Mouse (Mus musculus): Measurements from ENCODE around the gene Olfr1383. TPM values are rescaled to one million over a fixed set of nuclear protein-coding genes. Genes with fewer than 3 reads are reported as not detected.
"Not testable (repeated sequence)": the region's sequence is repeated elsewhere in the genome, so short reads cannot be mapped to it uniquely, and the experiment has no call there.

Olfr1383 gene
- polyA plus RNA-seq, 1 experiment, result not detected

GRCm38 (mm10) chr11:49556578-49556977 lies 37.1 kb downstream of the Olfr1383 start, which contains the start of gene Olfr1380:
Olfr1380 (plus strand) TSS chr11:49556878.
- H3K36me3 ChIP-seq (ENCODE audit: control insufficient read depth, insufficient read depth); H3K4me3 ChIP-seq (ENCODE audit: insufficient read depth, poor library complexity, severe bottlenecking): not testable (repeated sequence)

GRCm38 (mm10) chr11:49575054-49575453 lies 55.6 kb downstream of the Olfr1383 start:
- H3K36me3 ChIP-seq (ENCODE audit: control insufficient read depth, insufficient read depth); H3K4me3 ChIP-seq (ENCODE audit: insufficient read depth, poor library complexity, severe bottlenecking); H3K79me3 ChIP-seq (ENCODE audit: low read depth); H3ac ChIP-seq (ENCODE audit: control insufficient read depth, insufficient read length, low read depth); H3K27me3 ChIP-seq (ENCODE audit: control insufficient read depth, insufficient read depth, insufficient read length); H3K79me2 ChIP-seq (ENCODE audit: control insufficient read depth, insufficient read depth): not testable (repeated sequence)

More at GRCm38 (mm10) chr11:49556578-49556977, 37.1 kb downstream of the Olfr1383 start, which contains the start of gene Olfr1380:
- not testable (repeated sequence) for H3K79me3 ChIP-seq (ENCODE audit: low read depth); H3K27me3 ChIP-seq (ENCODE audit: control insufficient read depth, insufficient read depth, insufficient read length); H3ac ChIP-seq (ENCODE audit: control insufficient read depth, insufficient read length, low read depth); H3K79me2 ChIP-seq (ENCODE audit: control insufficient read depth, insufficient read depth)

Other genes starting within 250 kb of the Olfr1383 start
- gene Olfr1393, start 241.3 kb upstream of the Olfr1383 start, polyA plus RNA-seq (2012; fragmentation: generic; extraction: Trizol), result not detected
- gene Olfr1392, start 234.4 kb upstream of the Olfr1383 start, polyA plus RNA-seq (2012; fragmentation: generic; extraction: Trizol), result not detected
- not detected for gene Olfr10, start 214.9 kb upstream of the Olfr1383 start, polyA plus RNA-seq (2012; fragmentation: generic; extraction: Trizol)
- not detected for gene Olfr1391, start 196.9 kb upstream of the Olfr1383 start, polyA plus RNA-seq (2012; fragmentation: generic; extraction: Trizol)
- not detected for gene Olfr1390, start 184.5 kb upstream of the Olfr1383 start, polyA plus RNA-seq (2012; fragmentation: generic; extraction: Trizol)
- gene Olfr1389, start 96.6 kb upstream of the Olfr1383 start, polyA plus RNA-seq (2012; fragmentation: generic; extraction: Trizol), result not detected
- gene Olfr1388, start 83.0 kb upstream of the Olfr1383 start, polyA plus RNA-seq (2012; fragmentation: generic; extraction: Trizol), result not detected
- gene Olfr1387, start 64.3 kb upstream of the Olfr1383 start, polyA plus RNA-seq (2012; fragmentation: generic; extraction: Trizol), result not detected
- gene Olfr1386, start 54.6 kb upstream of the Olfr1383 start, polyA plus RNA-seq (2012; fragmentation: generic; extraction: Trizol), result not detected
- gene Olfr1385, start 30.6 kb upstream of the Olfr1383 start, polyA plus RNA-seq (2012; fragmentation: generic; extraction: Trizol), result not detected
- gene Olfr1384, start 12.9 kb upstream of the Olfr1383 start, polyA plus RNA-seq (2012; fragmentation: generic; extraction: Trizol), result not detected
- not detected for gene Olfr1382, start 8.6 kb downstream of the Olfr1383 start, polyA plus RNA-seq (2012; fragmentation: generic; extraction: Trizol)
- gene Olfr1381, start 23.8 kb downstream of the Olfr1383 start, polyA plus RNA-seq (2012; fragmentation: generic; extraction: Trizol), result not detected
- not detected for gene Olfr1380, start 37.2 kb downstream of the Olfr1383 start, polyA plus RNA-seq (2012; fragmentation: generic; extraction: Trizol)
- 0.02 TPM for gene Flt4, start 89.6 kb downstream of the Olfr1383 start, polyA plus RNA-seq (2012; fragmentation: generic; extraction: Trizol)
- gene Scgb3a1, start 144.0 kb downstream of the Olfr1383 start, polyA plus RNA-seq (2012; fragmentation: generic; extraction: Trizol), result not detected
- gene Cnot6, start 193.1 kb downstream of the Olfr1383 start, polyA plus RNA-seq (2012; fragmentation: generic; extraction: Trizol), result 20.4 TPM

Measured in C2C12 (cell line).